Mouse (Mus musculus) gonadal fat pad, adult 2 months (tissue): ENCODE measurements around the gene Ccdc113. TPM values are rescaled to one million over a fixed set of nuclear protein-coding genes. Genes with fewer than 3 reads are reported as not detected.
"Not testable (repeated sequence)": the region's sequence is repeated elsewhere in the genome, so short reads cannot be mapped to it uniquely, and the experiment has no call there.

Experiments
- DNase-seq: peaks from one replicate; pipeline ENCODE4 v3.0.0-alpha.2; 2012; ENCODE audit warnings: low read depth
- polyA plus RNA-seq: library from polyadenylated mRNA; depleted of rRNA; stranded (reverse); fragments of >200 nt; gene quantifications from 2 replicates; pipeline ENCODE4 v1.2.3, GENCODE M21; 2012; rRNA removed

Gene Ccdc113
- polyA plus RNA-seq, 1 experiment: 0.36 TPM

DNA sequence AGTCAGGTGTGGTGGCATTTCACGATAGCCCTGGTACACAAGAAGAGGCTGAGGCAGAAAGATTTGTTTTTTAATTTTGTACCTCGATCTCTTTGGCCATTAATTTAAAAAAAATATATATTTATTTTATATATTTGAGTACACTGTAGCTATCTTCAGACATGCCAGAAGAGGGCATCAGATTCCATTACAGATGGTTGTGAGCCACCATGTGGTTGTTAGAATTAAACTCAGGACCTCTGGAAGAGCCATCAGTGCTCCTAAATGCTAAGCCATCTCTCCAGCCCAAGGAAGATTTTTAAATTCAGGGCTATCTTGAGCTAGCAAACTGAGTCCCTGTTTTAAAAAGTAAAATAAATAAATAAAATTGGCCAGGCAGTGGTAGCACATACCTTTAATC lies 68.3 kb downstream of the Ccdc113 start:
- no peak for DNase-seq

- DNase-seq: not testable (repeated sequence)
These were observed 72.6 kb downstream of the Ccdc113 start for GRCm38 (mm10) chr8:95606509-95606908.

- no peak for DNase-seq
These were observed 73.3 kb downstream of the Ccdc113 start for GRCm38 (mm10) chr8:95607210-95607609.

Other genes with a start within 250 kb of the Ccdc113 start
- 0.99 and 1.3 TPM in 2 replicates for gene Cngb1, start 227.5 kb upstream of the Ccdc113 start, polyA plus RNA-seq
- gene Tepp, start 223.5 kb upstream of the Ccdc113 start, polyA plus RNA-seq: 0.90 and 2.1 TPM in 2 replicates
- 6.7 and 7.1 TPM in 2 replicates for gene Zfp319, start 202.1 kb upstream of the Ccdc113 start, polyA plus RNA-seq
- gene Usb1, start 201.8 kb upstream of the Ccdc113 start, polyA plus RNA-seq: 26.5 and 30.5 TPM in 2 replicates
- gene Mmp15, start 181.8 kb upstream of the Ccdc113 start, polyA plus RNA-seq: 11.1 and 12.2 TPM in 2 replicates
- gene Cfap20, start 99.2 kb upstream of the Ccdc113 start, polyA plus RNA-seq: 51.7 and 52.4 TPM in 2 replicates
- gene Csnk2a2, start 44.0 kb upstream of the Ccdc113 start, polyA plus RNA-seq: 18.2 and 22.7 TPM in 2 replicates
- 0.49 and 0.55 TPM in 2 replicates for gene Prss54, start 42.3 kb downstream of the Ccdc113 start, polyA plus RNA-seq
- gene Gins3, start 99.4 kb downstream of the Ccdc113 start, polyA plus RNA-seq: 2.5 and 3.0 TPM in 2 replicates
- 95.6 and 101 TPM in 2 replicates for gene Ndrg4, start 142.9 kb downstream of the Ccdc113 start, polyA plus RNA-seq
- 7.8 and 8.2 TPM in 2 replicates for gene Setd6, start 181.8 kb downstream of the Ccdc113 start, polyA plus RNA-seq